Comparison of ENCODE assay signal across 9 mouse cellular contexts in the genomic region with DNA sequence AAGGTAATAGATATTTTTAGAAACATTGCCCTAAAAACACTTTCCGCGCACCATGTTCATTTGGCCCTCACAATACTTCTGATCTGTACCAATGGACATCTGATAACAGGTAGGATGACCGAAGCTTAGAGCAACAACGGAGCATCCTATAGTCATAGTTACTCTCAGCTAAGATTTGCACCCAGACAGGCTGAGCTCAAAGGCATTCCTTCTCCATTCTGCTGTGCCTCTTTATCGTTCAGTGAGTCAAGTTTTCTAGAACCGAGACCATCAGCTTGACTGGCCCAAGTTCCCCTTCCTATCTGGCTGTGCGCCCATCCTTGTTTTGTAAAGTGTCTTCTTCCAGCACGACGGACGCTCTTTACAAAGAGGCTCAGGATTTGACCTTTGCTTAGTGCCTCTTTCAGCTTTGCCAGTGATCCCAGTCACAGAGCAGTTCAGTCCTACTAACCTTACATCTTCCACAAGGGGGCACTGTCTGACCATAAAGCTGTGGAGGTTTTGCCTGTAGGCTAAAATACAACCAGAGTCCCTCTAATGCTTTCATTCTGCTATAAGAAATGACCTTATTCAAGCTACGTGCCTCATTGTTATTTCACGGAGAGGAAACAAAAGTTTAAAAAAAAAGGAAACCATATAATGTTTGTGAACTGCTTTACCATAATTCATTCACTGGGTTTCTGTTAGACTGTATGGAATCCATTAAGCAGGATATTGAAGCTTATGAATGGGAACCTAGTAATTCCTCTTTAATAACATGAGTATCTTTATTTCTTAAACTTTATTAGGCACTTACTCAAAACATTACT. TPM values are rescaled to one million over a fixed set of nuclear protein-coding genes. Genes with fewer than 3 reads are reported as not detected.
A peak's percentile ranks its signal among the peaks of the same experiment; 100 is the strongest.
DNase-seq lines count a peak whose midpoint lies in the region; ATAC-seq and TF ChIP-seq lines count a peak whose summit lies in the region.
"Had no signal": no experiment of that assay in that cellular context is flagged by ENCODE, and none has a peak within 500 bp of the region (broad histone marks: within the 10 kb centered on the region; RNA-seq: fewer than 3 reads in every experiment).

No protein-coding gene starts in this region.

- H3K9ac ChIP-seq in kidney, postnatal 0 days (ENCODE audit: low read depth, low read length), result no peak overlapping the region
- no peak overlapping the region for H3K9ac ChIP-seq in limb, embryonic 15.5 days
- no peak overlapping the region for H3K9ac ChIP-seq in neural tube, embryonic 14.5 days (replicated peaks; ENCODE audit: low read depth, low read length)
- H3K9ac ChIP-seq: lung, embryonic 15.5 days had no signal

- no peaks in the 10 kb centered on the region for H3K27me3 ChIP-seq in kidney, postnatal 0 days (ENCODE audit: insufficient read depth, low read length)
- no peaks in the 10 kb centered on the region for H3K27me3 ChIP-seq in limb, embryonic 15.5 days
- no peaks in the 10 kb centered on the region for H3K27me3 ChIP-seq in neural tube, embryonic 14.5 days (ENCODE audit: control insufficient read depth, insufficient read depth, low read length)
- H3K27me3 ChIP-seq: lung, embryonic 15.5 days had no signal

- no peaks in the 10 kb centered on the region for H3K9me3 ChIP-seq in kidney, postnatal 0 days (replicated peaks; ENCODE audit: low read length)
- no peaks in the 10 kb centered on the region for H3K9me3 ChIP-seq in limb, embryonic 15.5 days
- H3K9me3 ChIP-seq in neural tube, embryonic 14.5 days (ENCODE audit: control insufficient read depth, low read length), result no peaks in the 10 kb centered on the region
- H3K9me3 ChIP-seq: lung, embryonic 15.5 days had no signal

- intact Hi-C loops in gastrocnemius, postnatal 14 days (cut with DNase I; ENCODE audit: low total_unique reads), result loop anchor here (10.0 kb wide), 2 partner anchors 933 to 1013 kb away; no protein-coding TSS in a partner anchor

- DNase-seq in ES-CJ7 (ENCODE audit: low read depth, low spot score) (peak; percentile 79), adipocyte (ENCODE audit: low spot score) (peak; percentile 94)
- peak; percentile 57 for DNase-seq in gastrocnemius, postnatal 14 days
- DNase-seq in kidney, postnatal 0 days (ENCODE audit: low spot score), result peak; percentile 89
- DNase-seq in natural killer cell, adult 2 months (ENCODE audit: low spot score in 2 of 2), result no peak

- 53% methylated on average over 12 of the region's 12 CpGs for WGBS in kidney, postnatal 0 days
- WGBS in limb, embryonic 15.5 days, result 54% methylated on average over 12 of the region's 12 CpGs
- 50% methylated on average over 12 of the region's 12 CpGs for WGBS in neural tube, embryonic 14.5 days

- H3K4me1 ChIP-seq in kidney, postnatal 0 days (replicated peaks; ENCODE audit: insufficient read depth, low read length), result no peaks in the 10 kb centered on the region
- no peaks in the 10 kb centered on the region for H3K4me1 ChIP-seq in limb, embryonic 15.5 days
- H3K4me1 ChIP-seq in neural tube, embryonic 14.5 days (ENCODE audit: control insufficient read depth, insufficient read depth, low read length), result no peaks in the 10 kb centered on the region

- peak; percentile 94 for ATAC-seq in common myeloid progenitor, adult 5-6 weeks (replicated peaks; ENCODE audit: low read depth, poor library complexity, severe bottlenecking)
- no peak; the same call in 1 of the 2 replicates for ATAC-seq in kidney, postnatal 0 days (replicated peaks; ENCODE audit: low FRiP score, low read depth)
- ATAC-seq in limb, embryonic 15.5 days (ENCODE audit: insufficient number of reproducible peaks, low FRiP score, low TSS enrichment, low read depth), result 0 out of 2 replicates have a peak, but pooled peaks have one; percentile 52
- ATAC-seq in neural tube, embryonic 14.5 days (ENCODE audit: low read depth), result peak; percentile 92

- TF ChIP-seq CTCF in kidney, postnatal 0 days (IDR thresholded peaks at IDR 0.05; ENCODE audit: low read depth), result peak; percentile 90

- no peak overlapping the region for H3K4me3 ChIP-seq in kidney, postnatal 0 days (replicated peaks; ENCODE audit: low read depth, low read length)
- H3K4me3 ChIP-seq in limb, embryonic 15.5 days, result no peak overlapping the region
- H3K4me3 ChIP-seq in neural tube, embryonic 14.5 days (ENCODE audit: low read depth, low read length), result no peak overlapping the region
- H3K4me3 ChIP-seq: lung, embryonic 15.5 days had no signal

- H3K4me2 ChIP-seq in kidney, postnatal 0 days (ENCODE audit: low read length), result no peak overlapping the region
- no peak overlapping the region for H3K4me2 ChIP-seq in limb, embryonic 15.5 days
- H3K4me2 ChIP-seq in neural tube, embryonic 14.5 days (ENCODE audit: low read depth, low read length), result no peak overlapping the region
- H3K4me2 ChIP-seq: lung, embryonic 15.5 days had no signal

- H3K36me3 ChIP-seq in kidney, postnatal 0 days (ENCODE audit: insufficient read depth, low read length), result no peaks in the 10 kb centered on the region
- no peaks in the 10 kb centered on the region for H3K36me3 ChIP-seq in limb, embryonic 15.5 days
- no peaks in the 10 kb centered on the region for H3K36me3 ChIP-seq in neural tube, embryonic 14.5 days (ENCODE audit: control insufficient read depth, insufficient read depth, low read length)
- H3K36me3 ChIP-seq: lung, embryonic 15.5 days had no signal

- no peak overlapping the region for H3K27ac ChIP-seq in kidney, postnatal 0 days
- no peak overlapping the region for H3K27ac ChIP-seq in limb, embryonic 15.5 days
- H3K27ac ChIP-seq in neural tube, embryonic 14.5 days (ENCODE audit: low read depth, low read length), result no peak overlapping the region

RNA-seq across cellular contexts. Expression of a gene that starts 35.2 kb away (rescaled TPM):
- not detected in 2 replicates for total RNA-seq in common myeloid progenitor, adult 5-6 weeks (2017)
- total RNA-seq in gastrocnemius, postnatal 14 days (2021), result under 1 TPM in 1 of 2 experiments, not detected in 1; 0.11 TPM
- 17.3 and 21.5 TPM in 2 replicates for polyA plus RNA-seq in kidney, postnatal 0 days (2015; fragmentation: Nextera tagmentation; extraction: Ambion mirVana)
- 1.7 and 2.1 TPM in 2 replicates for polyA plus RNA-seq in limb, embryonic 15.5 days (2015; fragmentation: Nextera tagmentation; extraction: Ambion mirVana)
- polyA plus RNA-seq in neural tube, embryonic 14.5 days (2014; fragmentation: Nextera tagmentation; extraction: Ambion mirVana), result 5.8 and 6.1 TPM in 2 replicates

Comparison
In these comparisons a context has a peak if more than half of its experiments do, and no peak if none do; other contexts are left out.
1. DNase-seq: peak in ES-CJ7 (single experiment), adipocyte (single experiment), gastrocnemius, postnatal 14 days (single experiment) and kidney, postnatal 0 days (single experiment); none in natural killer cell, adult 2 months (0 of 2).